Mouse (Mus musculus) neural tube, embryonic 11.5 days (tissue): ENCODE results near the gene Vsig4. TPM values are rescaled to one million over a fixed set of nuclear protein-coding genes. Genes with fewer than 3 reads are reported as not detected.

Experiments used
- ATAC-seq: fragments of 200-750 bp; cut with Nextera tagmentation; 2 replicates; pipeline ENCODE4 v1.8.0; 2017; ENCODE audit warnings: moderate number of reproducible peaks, mild to moderate bottlenecking, moderate TSS enrichment, moderate library complexity; ENCODE audit not compliant: insufficient read depth, low FRiP score, low TSS enrichment
- DNase-seq: peaks from one replicate; pipeline ENCODE4 v3.0.0-alpha.2; 2015; ENCODE audit warnings: low spot score
- H3K27ac ChIP-seq: fragments of 300-500 bp; sonication (generic); 2 replicates; pipeline ENCODE4 v1.5.1; 2014; ENCODE audit warnings: low read depth, mild to moderate bottlenecking, low read length
- H3K27me3 ChIP-seq: fragments of 300-500 bp; sonication (generic); 2 replicates; pipeline ENCODE4 v1.6.1; 2014; ENCODE audit warnings: mild to moderate bottlenecking, low read length, mixed read lengths; ENCODE audit not compliant: control insufficient read depth, insufficient read depth
- H3K36me3 ChIP-seq: fragments of 300-500 bp; sonication (generic); 2 replicates; pipeline ENCODE4 v1.6.1; 2014; ENCODE audit warnings: mild to moderate bottlenecking, low read length, moderate library complexity, mixed read lengths; ENCODE audit not compliant: control insufficient read depth, insufficient read depth
- H3K4me1 ChIP-seq: fragments of 300-500 bp; sonication (generic); 2 replicates; pipeline ENCODE4 v1.6.1; 2014; ENCODE audit warnings: low read length, mixed read lengths; ENCODE audit not compliant: control insufficient read depth, insufficient read depth
- H3K4me2 ChIP-seq: fragments of 300-500 bp; sonication (generic); 2 replicates; pipeline ENCODE4 v1.6.1; 2014; ENCODE audit warnings: low read depth, mild to moderate bottlenecking, moderate library complexity
- H3K4me3 ChIP-seq: fragments of 300-500 bp; sonication (generic); 2 replicates; pipeline ENCODE4 v1.5.1; 2014; ENCODE audit warnings: low read depth, low read length
- H3K9ac ChIP-seq: fragments of 300-500 bp; sonication (generic); 2 replicates; pipeline ENCODE4 v1.6.1; 2014; ENCODE audit warnings: mild to moderate bottlenecking, low read length
- H3K9me3 ChIP-seq: fragments of 300-500 bp; sonication (generic); 2 replicates; pipeline ENCODE4 v1.6.1; 2016; ENCODE audit warnings: low read length; ENCODE audit not compliant: control insufficient read depth
- WGBS: fragments of 180-500 bp; shearing (Covaris S2); extraction: QIAGEN DNeasy Blood & Tissue Kit; methylation state at CpG from one replicate; pipeline ENCODE4 v1.1.7; 2014; 5-methylcytosine and 5-hydroxymethylcytosine counted together
- polyA plus RNA-seq: library from polyadenylated mRNA; unstranded; fragments of >200 nt; fragmentation: Nextera tagmentation; extraction: Ambion mirVana; gene quantifications from 2 replicates; pipeline ENCODE4 v1.2.1, GENCODE M21; 2014

Gene Vsig4
- not detected in 2 replicates for polyA plus RNA-seq

DNA sequence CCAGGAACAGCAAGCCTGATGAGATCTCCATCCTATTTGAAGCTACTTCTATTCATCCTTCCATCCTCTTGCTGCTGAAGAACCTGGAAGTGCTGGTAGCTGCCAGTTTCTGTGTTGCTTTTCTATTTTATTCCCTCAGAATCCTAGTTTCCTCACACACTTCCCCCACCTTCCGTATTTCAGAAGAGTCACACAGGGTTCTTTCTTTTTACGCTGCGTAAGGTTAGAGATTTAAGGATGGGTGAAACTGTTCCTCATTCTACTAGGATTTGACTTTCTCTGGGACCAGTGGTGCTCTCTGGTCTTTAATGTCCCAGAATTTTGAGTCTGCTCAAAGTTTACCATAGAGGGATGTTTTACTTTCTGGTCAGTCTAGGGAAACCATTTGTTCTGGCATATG is at the start of gene Vsig4:
Gene Vsig4 (minus strand): TSS at position 101 of the 400 bp plus-strand sequence.
- WGBS: 89% methylated on average over 3 of the region's 3 CpGs
- DNase-seq: no peak
- Histone ChIP-seq H3K4me1 (no peaks in the 10 kb centered on the region), H3K9ac (no peak within 1 kb of the TSS), H3K36me3 (no peaks in the 10 kb centered on the region), H3K9me3 (no peaks in the 10 kb centered on the region), H3K27ac (no peak within 1 kb of the TSS), H3K4me3 (no peak within 1 kb of the TSS), H3K4me2 (no peak within 1 kb of the TSS), H3K27me3 (no peaks in the 10 kb centered on the region)
- no peak for ATAC-seq

DNA sequence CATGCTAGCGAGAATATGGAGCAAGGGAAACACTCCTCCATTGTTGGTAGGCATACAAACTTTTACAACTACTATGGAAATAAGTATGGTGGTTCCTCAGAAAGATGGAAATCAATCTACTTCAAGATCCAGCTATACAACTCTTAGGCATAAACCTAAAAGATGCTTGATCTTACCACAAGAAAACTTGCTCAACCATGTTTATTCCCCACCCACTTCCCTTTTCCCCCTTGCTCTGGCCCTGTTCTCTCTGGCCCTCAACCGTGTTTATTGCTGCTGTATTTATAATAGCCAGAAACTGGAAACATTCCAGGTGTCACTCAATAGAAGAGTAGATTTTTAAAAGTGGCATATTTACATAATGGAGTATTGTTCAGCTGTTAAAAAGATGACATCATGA is 45.9 kb upstream of the Vsig4 start:
- Histone ChIP-seq H3K9me3 (no peaks in the 10 kb centered on the region), H3K27me3 (no peaks in the 10 kb centered on the region), H3K36me3 (no peaks in the 10 kb centered on the region), H3K9ac (no peak overlapping the region), H3K4me1 (no peaks in the 10 kb centered on the region), H3K27ac (no peak overlapping the region), H3K4me3 (no peak overlapping the region), H3K4me2 (no peak overlapping the region)
- WGBS: 81% methylated on average over 2 of the region's 2 CpGs
- no peak for DNase-seq
- ATAC-seq: no peak

DNA sequence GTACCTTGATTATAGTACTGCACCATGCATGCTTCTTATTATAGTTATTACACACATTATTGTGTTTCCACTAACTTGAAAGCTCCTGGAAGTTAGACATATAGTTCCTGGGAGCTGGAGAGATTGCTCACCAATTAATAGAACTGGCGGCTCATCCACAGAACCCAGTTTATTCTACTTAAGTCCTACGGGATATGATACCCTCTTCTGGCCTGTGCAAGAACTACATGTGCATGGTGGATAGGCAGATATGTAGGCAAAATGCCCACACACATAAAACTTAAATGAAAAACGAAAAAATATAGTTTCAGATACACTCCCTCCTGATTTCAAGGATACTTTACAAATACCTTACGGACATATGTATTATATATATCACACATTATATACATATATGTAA is 36.5 kb upstream of the Vsig4 start:
- no peak overlapping the region for H3K9ac ChIP-seq
- no peak for ATAC-seq
- no peak for DNase-seq
- no peak overlapping the region for H3K27ac ChIP-seq
- WGBS: 51% methylated on average over 4 of the region's 4 CpGs
- no peaks in the 10 kb centered on the region for H3K9me3 ChIP-seq
- H3K27me3 ChIP-seq: no peaks in the 10 kb centered on the region
- no peak overlapping the region for H3K4me2 ChIP-seq
- no peaks in the 10 kb centered on the region for H3K36me3 ChIP-seq
- no peaks in the 10 kb centered on the region for H3K4me1 ChIP-seq
- no peak overlapping the region for H3K4me3 ChIP-seq

DNA sequence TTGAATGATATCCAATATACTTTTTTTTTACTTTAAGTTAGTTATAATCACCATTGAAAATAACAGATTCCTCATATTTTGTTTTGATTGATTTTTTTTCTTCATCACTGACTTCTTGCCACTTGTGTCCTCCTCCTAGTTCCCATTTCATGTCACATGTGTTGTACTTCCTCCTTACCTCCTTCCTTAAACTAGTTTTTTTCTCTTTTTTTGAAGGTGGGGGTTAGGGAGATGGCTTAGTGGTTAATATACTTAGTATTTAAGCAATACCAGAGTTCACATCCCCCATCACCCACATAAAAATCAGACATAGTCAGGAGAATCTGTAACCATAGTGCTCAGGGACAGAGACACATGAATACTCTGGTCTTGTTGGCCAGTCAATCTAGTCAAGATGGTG is 36.7 kb downstream of the Vsig4 start:
- DNase-seq: no peak
- H3K4me2 ChIP-seq: no peak overlapping the region

DNA sequence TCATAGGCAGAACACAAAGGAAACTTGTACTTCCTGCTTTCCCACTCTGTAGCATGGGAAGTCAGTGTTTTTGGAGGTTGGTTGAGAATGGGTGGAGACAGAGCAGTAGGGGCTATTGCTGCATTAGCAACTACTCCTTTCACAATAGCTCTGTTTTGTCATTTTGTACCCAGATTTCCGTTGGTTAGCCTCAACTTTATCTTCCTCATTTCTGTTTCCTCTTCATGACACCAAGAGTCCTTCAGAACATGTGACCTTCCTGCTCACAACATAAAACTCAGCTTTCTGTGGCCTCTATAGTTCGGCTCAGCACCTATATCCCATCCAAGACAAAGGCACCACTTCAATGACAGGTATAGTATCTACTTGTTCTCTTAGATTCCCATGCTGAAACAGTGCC is 53.6 kb downstream of the Vsig4 start:
- 83% methylated on average over 2 of the region's 2 CpGs for WGBS

More for the DNA sequence above, 36.7 kb downstream of the Vsig4 start:
- H3K4me1 ChIP-seq: no peaks in the 10 kb centered on the region
- H3K27ac ChIP-seq: no peak overlapping the region
- no peak overlapping the region for H3K9ac ChIP-seq
- H3K27me3 ChIP-seq: no peaks in the 10 kb centered on the region
- ATAC-seq: no peak
- no peaks in the 10 kb centered on the region for H3K9me3 ChIP-seq
- no peaks in the 10 kb centered on the region for H3K36me3 ChIP-seq
- H3K4me3 ChIP-seq: no peak overlapping the region

DNA sequence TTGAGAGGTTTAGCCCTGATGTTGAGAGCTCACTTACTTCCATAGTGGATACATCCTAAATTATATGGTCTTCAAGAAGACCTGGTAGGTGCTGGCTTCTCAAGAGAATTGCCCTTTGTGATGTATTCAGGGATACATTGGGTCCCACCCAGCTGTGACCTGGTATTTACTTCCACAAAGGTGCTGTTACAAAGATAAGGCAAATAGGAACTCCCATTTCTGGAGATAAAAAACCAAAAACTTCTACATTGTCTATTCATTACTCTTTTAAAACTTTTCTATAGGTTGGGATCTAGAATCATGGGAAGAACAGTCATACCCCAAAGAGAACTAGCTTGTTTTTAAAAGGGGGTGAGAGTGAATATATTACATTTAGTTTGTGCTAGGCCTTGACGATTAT is 54.2 kb downstream of the Vsig4 start:
- DNase-seq (no peak), ATAC-seq (no peak)
- no peaks in the 10 kb centered on the region for H3K9me3 ChIP-seq
- no peaks in the 10 kb centered on the region for H3K36me3 ChIP-seq
- H3K9ac ChIP-seq: no peak overlapping the region
- no peaks in the 10 kb centered on the region for H3K4me1 ChIP-seq
- no peak overlapping the region for H3K4me3 ChIP-seq
- no peak overlapping the region for H3K4me2 ChIP-seq
- WGBS: 86% methylated on average over 1 of the region's 1 CpGs
- H3K27ac ChIP-seq: no peak overlapping the region
- H3K27me3 ChIP-seq: no peaks in the 10 kb centered on the region

More for the DNA sequence above, 53.6 kb downstream of the Vsig4 start:
- DNase-seq: no peak
- Histone ChIP-seq H3K4me2 (no peak overlapping the region), H3K4me1 (no peaks in the 10 kb centered on the region), H3K9me3 (no peaks in the 10 kb centered on the region), H3K27ac (no peak overlapping the region), H3K36me3 (no peaks in the 10 kb centered on the region), H3K4me3 (no peak overlapping the region), H3K27me3 (no peaks in the 10 kb centered on the region), H3K9ac (no peak overlapping the region)
- ATAC-seq: no peak

DNA sequence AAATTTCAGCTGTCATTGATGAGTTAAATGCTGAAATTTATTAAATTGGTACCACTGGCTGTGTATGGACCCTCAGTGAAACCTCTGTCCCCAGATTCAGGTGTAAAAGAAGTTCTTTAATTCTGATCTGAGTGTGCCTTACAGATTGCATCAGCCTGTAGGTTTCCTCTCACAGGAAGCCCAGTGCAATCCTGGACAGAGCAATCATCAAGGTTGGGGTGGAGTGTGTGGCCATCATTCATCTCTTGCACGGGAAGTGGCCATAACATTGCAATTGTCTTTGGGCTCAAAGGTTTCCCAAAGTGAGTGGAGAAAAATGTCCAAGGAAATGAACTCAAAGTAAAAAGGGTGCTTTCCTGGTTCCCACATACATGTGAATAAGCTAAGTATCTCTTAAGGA is 57.5 kb downstream of the Vsig4 start:
- Histone ChIP-seq H3K9ac (no peak overlapping the region), H3K27me3 (no peaks in the 10 kb centered on the region), H3K36me3 (no peaks in the 10 kb centered on the region), H3K4me1 (no peaks in the 10 kb centered on the region), H3K27ac (no peak overlapping the region), H3K9me3 (no peaks in the 10 kb centered on the region), H3K4me3 (no peak overlapping the region), H3K4me2 (no peak overlapping the region)
- no peak for DNase-seq
- ATAC-seq: no peak
- 69% methylated on average over 1 of the region's 1 CpGs for WGBS

DNA sequence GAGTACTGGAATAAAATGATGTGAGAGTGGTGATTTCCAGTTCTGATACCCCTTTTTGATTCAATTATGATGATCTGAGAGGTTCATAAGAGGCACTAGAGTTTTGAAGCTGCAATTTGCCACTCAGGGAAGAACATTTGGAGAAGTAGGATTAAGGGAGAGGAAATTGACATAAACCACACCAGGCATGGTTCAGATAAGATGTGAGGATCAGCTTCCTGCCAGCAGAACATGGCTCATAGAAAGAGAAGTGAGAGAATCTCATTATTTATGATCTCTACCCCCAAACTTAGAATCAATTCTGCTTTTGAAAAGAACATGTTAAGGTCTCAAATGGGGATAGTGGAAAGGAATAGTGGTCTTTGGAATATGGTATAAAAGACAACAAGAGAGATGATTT is 66.2 kb downstream of the Vsig4 start:
- Histone ChIP-seq H3K36me3 (no peaks in the 10 kb centered on the region), H3K9ac (no peak overlapping the region), H3K4me2 (no peak overlapping the region), H3K27me3 (no peaks in the 10 kb centered on the region), H3K4me3 (no peak overlapping the region), H3K9me3 (no peaks in the 10 kb centered on the region), H3K4me1 (no peaks in the 10 kb centered on the region), H3K27ac (no peak overlapping the region)
- no peak for ATAC-seq
- no peak for DNase-seq

DNA sequence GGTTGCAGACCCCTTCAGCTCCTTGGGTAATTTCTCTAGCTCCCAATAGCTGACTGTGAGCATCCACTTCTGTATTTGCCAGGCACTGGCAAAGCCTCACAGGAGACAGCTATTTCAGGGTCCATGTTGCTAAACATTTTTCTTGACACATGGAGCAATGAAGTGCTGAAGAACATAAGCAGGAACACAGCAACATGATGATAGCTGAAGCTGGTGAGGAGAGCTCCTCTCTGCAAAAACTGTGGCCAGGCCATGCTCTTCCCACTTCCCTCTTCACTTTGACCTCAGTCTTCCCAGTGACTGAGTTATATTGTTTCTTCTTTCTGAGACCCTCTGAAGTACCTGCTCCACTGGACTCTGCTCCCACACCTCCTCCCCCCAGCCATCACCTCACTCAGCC is 67.8 kb downstream of the Vsig4 start:
- Histone ChIP-seq H3K4me2 (no peak overlapping the region), H3K27me3 (no peaks in the 10 kb centered on the region), H3K4me3 (no peak overlapping the region), H3K27ac (no peak overlapping the region), H3K36me3 (no peaks in the 10 kb centered on the region), H3K9me3 (no peaks in the 10 kb centered on the region), H3K9ac (no peak overlapping the region), H3K4me1 (no peaks in the 10 kb centered on the region)
- DNase-seq: no peak
- no peak for ATAC-seq
